Mouse (Mus musculus) heart, embryonic 11.5 days (tissue): ENCODE results near the gene Gsto1. TPM values are rescaled to one million over a fixed set of nuclear protein-coding genes. Genes with fewer than 3 reads are reported as not detected.

Experiments
- ATAC-seq: fragments of 200-750 bp; cut with Nextera tagmentation; replicated peaks from 2 replicates; pipeline ENCODE4 v1.8.0; 2017; ENCODE audit warnings: moderate library complexity; ENCODE audit not compliant: insufficient number of reproducible peaks, low FRiP score, low TSS enrichment
- H3K27ac ChIP-seq: fragments of 300-500 bp; sonication (generic); 2 replicates; pipeline ENCODE4 v1.5.1; 2014; ENCODE audit warnings: mild to moderate bottlenecking, low read depth, low read length
- H3K27me3 ChIP-seq: fragments of 300-500 bp; sonication (generic); 2 replicates; pipeline ENCODE4 v1.6.1; 2014; ENCODE audit warnings: mild to moderate bottlenecking, low read length, mixed read lengths; ENCODE audit not compliant: control insufficient read depth, insufficient read depth
- H3K36me3 ChIP-seq: fragments of 300-500 bp; sonication (generic); 2 replicates; pipeline ENCODE4 v1.6.1; 2014; ENCODE audit warnings: mild to moderate bottlenecking, low read length, moderate library complexity, mixed read lengths; ENCODE audit not compliant: control insufficient read depth, insufficient read depth
- H3K4me1 ChIP-seq: fragments of 300-500 bp; sonication (generic); 2 replicates; pipeline ENCODE4 v1.6.1; 2014; ENCODE audit warnings: low read length; ENCODE audit not compliant: control insufficient read depth, insufficient read depth
- H3K4me2 ChIP-seq: fragments of 300-500 bp; sonication (generic); 2 replicates; pipeline ENCODE4 v1.6.1; 2014; ENCODE audit warnings: mild to moderate bottlenecking, moderate library complexity
- H3K4me3 ChIP-seq: fragments of 300-500 bp; sonication (generic); 2 replicates; pipeline ENCODE4 v1.5.1; 2014; ENCODE audit warnings: low read depth, low read length
- H3K9ac ChIP-seq: fragments of 300-500 bp; sonication (generic); 2 replicates; pipeline ENCODE4 v1.6.1; 2014; ENCODE audit warnings: mild to moderate bottlenecking, low read depth, low read length, moderate library complexity
- H3K9me3 ChIP-seq: fragments of 300-500 bp; sonication (generic); replicated peaks from 2 replicates; pipeline ENCODE4 v1.6.1; 2016; ENCODE audit warnings: low read length; ENCODE audit not compliant: control insufficient read depth
- WGBS: fragments of 180-500 bp; shearing (Covaris S2); extraction: QIAGEN DNeasy Blood & Tissue Kit; methylation state at CpG from one replicate; pipeline ENCODE4 v1.1.7; 2014; ENCODE audit not compliant: insufficient replicate concordance; 5-methylcytosine and 5-hydroxymethylcytosine counted together
- polyA plus RNA-seq: library from polyadenylated mRNA; unstranded; fragments of >200 nt; fragmentation: Nextera tagmentation; extraction: Ambion mirVana; gene quantifications from 2 replicates; pipeline ENCODE4 v1.2.1, GENCODE M21; 2014

Gsto1 gene
- polyA plus RNA-seq, 1 experiment from 2014 or later: 84.0 TPM

DNA sequence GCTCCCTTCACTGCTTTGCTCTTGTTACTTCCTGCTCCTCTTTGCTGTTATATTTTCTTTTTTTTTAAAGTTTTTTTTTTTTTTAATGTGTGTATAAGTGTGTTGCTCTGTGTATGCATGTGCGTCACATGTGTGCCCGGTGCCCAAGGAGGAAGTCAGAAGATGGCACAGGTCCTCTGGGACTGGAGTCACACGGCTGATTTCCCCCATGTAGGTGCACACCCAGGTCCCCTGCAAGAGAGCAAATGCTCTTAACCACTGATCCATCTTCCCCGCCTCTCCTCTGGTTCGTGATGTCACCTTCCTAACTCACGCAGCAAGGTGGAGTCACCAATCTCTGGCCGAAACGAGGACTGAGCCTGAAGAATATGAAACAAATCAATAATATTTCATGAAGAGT is 33.3 kb downstream of the Gsto1 start:
- WGBS: 87% methylated on average over 8 of the region's 8 CpGs
- no peaks in the 10 kb centered on the region for H3K9me3 ChIP-seq
- H3K4me3 ChIP-seq: no peak overlapping the region
- H3K4me2 ChIP-seq: no peak overlapping the region
- H3K27ac ChIP-seq: no peak overlapping the region
- H3K36me3 ChIP-seq: no peaks in the 10 kb centered on the region
- H3K4me1 ChIP-seq: peaks cover 20% of the 10 kb centered on the region
- H3K9ac ChIP-seq: no peak overlapping the region
- no peaks in the 10 kb centered on the region for H3K27me3 ChIP-seq
- no peak for ATAC-seq

DNA sequence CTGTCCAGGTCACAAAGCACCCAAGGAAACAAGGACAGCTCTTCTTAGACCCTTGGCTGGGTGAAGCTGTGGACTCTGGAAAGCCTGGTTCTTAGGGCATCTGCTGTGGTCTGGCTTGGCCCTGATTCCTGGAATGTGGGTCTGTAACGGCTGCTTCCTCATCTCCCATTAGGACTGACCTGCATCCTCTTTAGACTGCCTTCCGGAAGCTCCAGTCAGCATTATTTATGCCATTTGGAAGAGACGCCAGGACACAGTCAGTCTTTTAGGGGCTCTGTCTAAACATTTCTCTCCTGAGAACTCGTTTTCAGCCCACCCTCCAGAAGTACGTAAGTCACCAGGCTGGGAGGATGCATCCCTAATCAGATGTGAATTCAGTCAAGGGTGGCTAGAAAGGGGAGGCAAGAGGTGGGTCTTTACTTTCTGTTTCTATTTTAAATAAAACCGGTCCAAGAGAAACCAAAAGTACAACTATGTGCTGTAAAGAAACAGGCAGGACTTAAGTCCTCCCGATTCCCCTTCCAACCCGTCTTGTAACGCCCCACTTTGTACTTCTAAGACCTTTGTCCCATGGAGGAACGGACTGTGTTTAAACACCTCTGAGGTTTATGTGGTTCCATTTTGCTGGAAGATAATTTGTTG is 35.8 kb downstream of the Gsto1 start:
- no peak for ATAC-seq
- H3K36me3 ChIP-seq: peaks cover 1% of the 10 kb centered on the region
- H3K4me1 ChIP-seq: peaks cover 11% of the 10 kb centered on the region
- H3K9ac ChIP-seq: no peak overlapping the region
- no peaks in the 10 kb centered on the region for H3K9me3 ChIP-seq
- H3K4me2 ChIP-seq: no peak overlapping the region
- no peak overlapping the region for H3K27ac ChIP-seq
- no peak overlapping the region for H3K4me3 ChIP-seq
- H3K27me3 ChIP-seq: no peaks in the 10 kb centered on the region
- 67% methylated on average over 10 of the region's 10 CpGs for WGBS

DNA sequence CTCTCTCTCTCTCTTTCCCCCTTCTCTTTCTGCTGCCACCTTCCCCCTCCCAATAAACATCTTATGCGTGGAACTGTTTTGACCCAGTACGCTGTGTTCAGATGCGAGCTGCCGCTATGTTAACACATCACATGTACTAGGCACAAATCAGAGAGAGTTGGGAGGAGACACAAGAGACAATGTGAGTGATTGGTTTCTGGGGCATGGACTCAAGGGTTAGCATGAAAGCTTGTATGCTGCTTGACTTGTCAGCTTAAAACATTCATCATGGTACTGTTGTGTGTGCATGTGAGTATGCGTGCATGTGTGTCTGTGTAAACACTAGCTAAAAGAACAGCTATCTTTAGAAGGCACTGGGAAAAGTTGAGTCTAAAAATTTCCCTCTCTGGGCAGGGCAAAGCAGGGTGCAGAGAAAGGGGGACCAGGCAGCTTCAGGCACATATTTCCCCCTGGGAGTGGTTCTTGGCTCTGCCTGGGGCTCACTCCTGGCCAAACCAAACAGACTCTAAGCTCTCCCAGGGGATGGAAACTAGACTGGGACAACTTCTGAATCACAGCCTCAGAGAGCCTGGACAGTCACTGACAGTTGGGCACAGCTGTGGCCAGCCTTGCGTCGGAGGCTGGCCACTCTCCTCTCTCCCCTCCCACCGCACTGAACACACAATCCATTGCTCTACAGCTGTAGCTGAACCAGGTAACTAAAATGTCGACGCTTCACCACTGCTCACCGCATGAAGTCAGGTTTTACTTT is 37.0 kb downstream of the Gsto1 start:
- Histone ChIP-seq H3K27ac (no peak overlapping the region), H3K27me3 (no peaks in the 10 kb centered on the region), H3K4me3 (no peak overlapping the region), H3K4me2 (no peak overlapping the region), H3K9me3 (no peaks in the 10 kb centered on the region), H3K4me1 (peaks cover 4% of the 10 kb centered on the region; the same call in 1 of the 2 replicates), H3K9ac (no peak overlapping the region), H3K36me3 (peaks cover 13% of the 10 kb centered on the region)
- WGBS: 65% methylated on average over 11 of the region's 11 CpGs
- ATAC-seq: no peak

DNA sequence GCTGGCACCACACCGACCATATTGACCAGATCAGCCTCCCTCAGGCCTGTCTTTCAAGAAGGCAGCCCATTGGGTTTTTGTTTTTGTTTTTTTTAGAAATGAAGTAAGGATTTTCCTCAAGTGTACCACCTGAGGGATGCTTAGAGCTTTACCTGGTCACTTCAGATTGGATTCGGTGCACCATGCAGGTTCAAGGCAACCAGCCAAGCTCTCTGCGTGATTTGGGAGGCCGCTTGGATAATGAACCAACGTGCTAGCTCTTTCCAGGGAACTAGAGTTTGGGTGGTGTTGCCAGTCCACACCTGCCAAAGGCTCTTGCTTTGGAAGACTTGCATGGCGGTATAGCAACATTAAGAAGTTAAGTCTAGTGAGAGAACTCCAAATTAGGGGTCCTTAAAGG is 38.3 kb downstream of the Gsto1 start:
- 90% methylated on average over 6 of the region's 6 CpGs for WGBS
- Histone ChIP-seq H3K27ac (no peak overlapping the region), H3K36me3 (peaks cover 21% of the 10 kb centered on the region), H3K4me1 (0 out of 2 replicates have a peak, but pooled peaks cover 4% of the 10 kb centered on the region), H3K9me3 (no peaks in the 10 kb centered on the region), H3K4me2 (no peak overlapping the region), H3K27me3 (no peaks in the 10 kb centered on the region), H3K4me3 (no peak overlapping the region), H3K9ac (no peak overlapping the region)
- no peak for ATAC-seq

DNA sequence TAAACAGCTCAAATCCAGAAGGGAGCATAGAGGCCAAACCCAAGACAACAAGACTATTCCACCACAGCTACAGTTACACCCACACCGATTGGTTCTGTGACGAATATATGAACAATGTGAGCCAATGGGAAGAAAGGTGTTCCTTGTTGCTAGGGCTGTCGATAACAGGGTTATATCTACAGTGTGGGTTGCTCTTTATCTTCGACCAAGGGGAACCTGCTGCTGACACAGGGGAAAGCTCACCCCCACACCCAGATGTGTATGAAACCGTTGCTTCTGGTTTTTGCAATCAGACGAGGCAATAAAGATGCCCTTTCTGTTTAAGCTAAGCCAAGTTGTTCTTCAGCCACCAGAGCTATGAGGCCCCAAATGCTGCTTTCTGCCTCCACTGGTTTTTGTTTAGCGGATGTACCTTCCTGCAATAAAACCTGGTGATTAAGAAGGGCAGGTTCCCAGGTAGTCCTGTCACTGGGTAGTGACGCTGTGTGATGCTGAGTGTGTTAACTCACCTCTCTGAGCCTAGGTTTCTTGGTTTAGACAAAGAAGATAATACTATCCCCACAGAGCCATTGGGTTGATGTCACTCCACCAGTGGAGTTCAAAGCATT is 43.8 kb downstream of the Gsto1 start:
- Histone ChIP-seq H3K4me1 (peaks cover 35% of the 10 kb centered on the region), H3K9ac (no peak overlapping the region), H3K27me3 (no peaks in the 10 kb centered on the region), H3K4me2 (no peak overlapping the region), H3K36me3 (peaks cover 21% of the 10 kb centered on the region), H3K27ac (no peak overlapping the region), H3K9me3 (no peaks in the 10 kb centered on the region), H3K4me3 (no peak overlapping the region)
- no peak for ATAC-seq
- 77% methylated on average over 8 of the region's 8 CpGs for WGBS

DNA sequence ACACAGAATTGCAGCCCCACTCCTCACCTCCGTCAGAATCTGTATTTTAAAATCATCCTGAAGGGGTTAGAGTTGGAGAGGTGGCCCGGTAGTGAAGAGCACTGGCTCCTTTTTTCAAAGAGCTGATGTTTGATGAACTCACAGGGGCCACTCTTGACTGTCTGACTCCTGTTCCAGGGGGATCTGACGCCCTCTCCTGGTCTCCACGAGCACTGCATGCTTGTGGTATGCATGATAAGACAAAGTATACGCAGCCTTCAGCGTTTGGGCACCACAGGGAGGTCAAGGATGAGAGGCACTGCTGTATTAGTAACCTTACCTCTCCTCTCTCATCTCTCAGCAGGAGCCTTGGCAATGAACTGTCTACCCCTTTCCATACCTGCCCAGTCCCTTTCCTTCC is 45.2 kb downstream of the Gsto1 start:
- Histone ChIP-seq H3K9ac (no peak overlapping the region), H3K4me3 (no peak overlapping the region), H3K36me3 (peaks cover 21% of the 10 kb centered on the region), H3K9me3 (no peaks in the 10 kb centered on the region), H3K4me1 (peaks cover 39% of the 10 kb centered on the region), H3K27ac (no peak overlapping the region), H3K4me2 (no peak overlapping the region), H3K27me3 (no peaks in the 10 kb centered on the region)
- WGBS: 65% methylated on average over 6 of the region's 6 CpGs
- no peak for ATAC-seq

DNA sequence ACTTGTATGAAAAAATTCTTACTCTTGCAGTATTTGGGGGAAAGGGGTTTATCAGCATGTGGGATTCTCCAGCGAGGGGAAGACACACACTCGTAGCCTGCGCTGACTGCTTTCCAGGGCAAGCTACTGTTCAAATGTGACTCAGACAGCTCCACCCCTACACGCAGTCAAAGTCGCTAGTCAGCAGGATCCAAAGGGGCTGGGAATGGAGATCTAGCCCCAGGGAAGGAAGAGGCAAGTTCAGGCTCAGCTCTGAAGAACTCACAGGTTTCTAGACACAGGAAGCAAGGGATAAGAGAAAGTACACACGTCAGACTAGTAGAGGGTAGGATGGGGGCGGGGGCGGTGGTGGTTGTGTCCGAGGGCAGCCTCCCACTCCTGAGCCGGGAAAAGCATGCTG is 45.8 kb downstream of the Gsto1 start:
- no peak overlapping the region for H3K9ac ChIP-seq
- no peak for ATAC-seq
- H3K27me3 ChIP-seq: no peaks in the 10 kb centered on the region
- 73% methylated on average over 10 of the region's 10 CpGs for WGBS
- peaks cover 39% of the 10 kb centered on the region for H3K4me1 ChIP-seq
- no peak overlapping the region for H3K4me2 ChIP-seq
- peaks cover 20% of the 10 kb centered on the region for H3K36me3 ChIP-seq
- H3K9me3 ChIP-seq: no peaks in the 10 kb centered on the region
- H3K4me3 ChIP-seq: no peak overlapping the region
- no peak overlapping the region for H3K27ac ChIP-seq

DNA sequence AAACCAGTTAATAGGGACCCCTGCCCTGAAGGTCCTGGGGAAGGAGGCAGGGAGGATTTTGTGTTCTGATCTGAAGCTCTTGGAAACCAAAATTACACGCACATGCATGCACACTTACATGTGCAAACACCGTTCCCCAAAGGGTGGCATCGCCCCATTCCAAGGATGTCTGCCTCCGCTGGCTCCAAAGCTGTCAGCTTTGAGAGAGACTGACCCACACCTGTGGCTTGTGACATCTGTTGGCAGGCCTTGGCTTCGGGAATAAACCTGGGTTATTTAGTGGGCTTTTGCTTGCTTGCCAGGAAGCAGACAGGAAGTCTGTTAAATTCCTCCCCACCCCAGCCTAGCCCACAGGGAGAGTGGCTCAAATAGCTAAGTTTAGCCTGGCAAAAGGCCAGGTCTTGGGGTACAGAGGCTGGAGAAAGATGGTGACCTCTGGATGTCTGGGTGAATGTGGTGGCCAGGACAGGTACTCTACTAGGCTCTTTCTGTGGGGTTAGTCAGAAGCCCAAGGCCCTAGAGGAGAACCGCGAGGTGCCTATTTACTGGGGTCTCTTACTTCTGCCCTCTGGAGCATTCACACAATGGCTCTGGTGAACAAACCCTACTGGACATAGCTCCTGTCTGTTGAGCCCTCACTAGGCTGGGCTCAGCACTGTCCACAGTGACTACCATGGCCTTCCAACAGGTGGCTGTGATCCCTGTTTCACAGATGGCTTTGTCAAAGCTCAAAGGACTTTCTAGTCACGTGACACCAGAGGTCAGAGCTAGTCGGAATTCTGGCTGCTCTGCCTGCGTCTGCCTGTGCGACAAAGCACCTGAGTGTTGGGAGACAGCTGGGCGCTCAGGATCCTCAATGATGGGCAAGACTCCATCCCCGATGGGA is 47.8 kb downstream of the Gsto1 start:
- Histone ChIP-seq H3K9me3 (no peaks in the 10 kb centered on the region), H3K4me3 (no peak overlapping the region), H3K27ac (peak overlapping the region; percentile 73), H3K36me3 (peaks cover 2% of the 10 kb centered on the region), H3K4me2 (peak overlapping the region; percentile 20; the same call in 1 of the 2 replicates), H3K4me1 (peaks cover 39% of the 10 kb centered on the region), H3K9ac (no peak overlapping the region), H3K27me3 (no peaks in the 10 kb centered on the region)
- 0 out of 2 replicates have a peak, but pooled peaks have one; percentile 53 for ATAC-seq
- 60% methylated on average over 13 of the region's 13 CpGs for WGBS
